Mouse (Mus musculus) neural tube, embryonic 14.5 days (tissue): ENCODE measurements at regions not wholly inside any gene's neighbourhood (a gene's known extent, or its start where the extent isn't known, plus 50 kb on each side); places are given as distances from the start of the nearest gene placed in this dataset.

Experiments
- ATAC-seq: fragments of 200-750 bp; cut with Nextera tagmentation; 2 replicates; pipeline ENCODE4 v1.8.0; 2017; ENCODE audit warnings: low read depth, mild to moderate bottlenecking, moderate TSS enrichment, moderate library complexity
- H3K27ac ChIP-seq: fragments of 300-500 bp; sonication (generic); 2 replicates; pipeline ENCODE4 v1.5.1; 2014; ENCODE audit warnings: low read depth, mild to moderate bottlenecking, control low read depth, low read length, moderate library complexity, mixed read lengths
- H3K27me3 ChIP-seq: fragments of 300-500 bp; sonication (generic); 2 replicates; pipeline ENCODE4 v1.6.1; 2014; ENCODE audit warnings: low read length; ENCODE audit not compliant: control insufficient read depth, insufficient read depth
- H3K36me3 ChIP-seq: fragments of 300-500 bp; sonication (generic); 2 replicates; pipeline ENCODE4 v1.6.1; 2014; ENCODE audit warnings: low read length, mixed read lengths; ENCODE audit not compliant: control insufficient read depth, insufficient read depth
- H3K4me1 ChIP-seq: fragments of 300-500 bp; sonication (generic); 2 replicates; pipeline ENCODE4 v1.6.1; 2014; ENCODE audit warnings: low read length; ENCODE audit not compliant: control insufficient read depth, insufficient read depth
- H3K4me2 ChIP-seq: fragments of 300-500 bp; sonication (generic); 2 replicates; pipeline ENCODE4 v1.6.1; 2014; ENCODE audit warnings: mild to moderate bottlenecking, low read depth, low read length, control low read depth
- H3K4me3 ChIP-seq: fragments of 300-500 bp; sonication (generic); 2 replicates; pipeline ENCODE4 v1.5.1; 2014; ENCODE audit warnings: low read depth, low read length, control low read depth, mixed read lengths
- H3K9ac ChIP-seq: fragments of 300-500 bp; sonication (generic); replicated peaks from 2 replicates; pipeline ENCODE4 v1.6.1; 2014; ENCODE audit warnings: low read depth, mild to moderate bottlenecking, control low read depth, low read length, mixed read lengths
- H3K9me3 ChIP-seq: fragments of 300-500 bp; sonication (generic); 2 replicates; pipeline ENCODE4 v1.6.1; 2016; ENCODE audit warnings: low read length; ENCODE audit not compliant: control insufficient read depth
- WGBS: fragments of 180-500 bp; shearing (Covaris S2); extraction: QIAGEN DNeasy Blood & Tissue Kit; methylation state at CpG from one replicate; pipeline ENCODE4 v1.1.7; 2014; 5-methylcytosine and 5-hydroxymethylcytosine counted together

DNA sequence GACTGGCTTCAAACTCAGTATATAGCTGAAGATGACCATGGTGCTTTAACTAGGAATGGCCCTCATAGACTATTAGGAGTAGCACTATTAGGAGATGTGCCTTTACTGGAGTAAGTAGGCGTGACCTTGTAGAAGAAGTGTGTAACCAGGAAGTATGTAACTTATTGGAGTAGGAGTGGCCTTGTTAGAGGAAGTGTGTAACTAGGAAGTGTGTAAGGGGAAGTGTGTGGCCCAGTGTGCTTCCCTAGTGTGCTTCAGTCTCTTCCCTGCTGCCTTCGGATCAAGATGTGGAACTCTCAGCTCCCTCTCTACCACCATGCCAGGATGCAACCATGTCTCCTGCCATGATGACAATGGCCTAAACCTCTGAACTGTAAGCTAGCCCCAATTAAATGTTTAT, 151.0 kb upstream of the Zfp462 start:
- 92% methylated on average over 2 of the region's 2 CpGs for WGBS

DNA sequence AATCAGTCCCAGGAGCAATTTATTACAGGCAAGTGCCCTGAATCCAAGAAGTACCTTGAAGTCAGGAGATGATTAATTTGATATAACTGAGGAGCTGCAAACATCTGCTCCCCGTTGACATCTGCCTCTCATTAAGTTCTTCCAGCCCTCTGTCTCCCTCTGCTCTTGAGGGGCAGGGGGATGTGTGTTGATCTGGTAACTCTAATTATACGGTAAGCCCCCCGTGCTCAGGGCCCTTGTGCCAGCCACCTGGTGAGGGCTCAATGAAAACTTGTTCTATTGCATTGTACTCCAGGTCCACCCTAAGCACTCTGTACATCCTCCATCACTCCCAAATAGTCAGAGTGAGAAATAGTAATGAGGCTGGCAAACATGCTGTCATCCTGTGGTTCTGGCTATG, 149.6 kb upstream of the Zfp462 start:
- Histone ChIP-seq H3K27ac (no peak overlapping the region), H3K9ac (no peak overlapping the region), H3K9me3 (no peaks in the 10 kb centered on the region), H3K4me2 (no peak overlapping the region), H3K27me3 (no peaks in the 10 kb centered on the region), H3K4me3 (no peak overlapping the region), H3K36me3 (no peaks in the 10 kb centered on the region), H3K4me1 (no peaks in the 10 kb centered on the region)
- 29% methylated on average over 3 of the region's 3 CpGs for WGBS
- ATAC-seq = no peak

More for the DNA sequence above, 151.0 kb upstream of the Zfp462 start:
- no peaks in the 10 kb centered on the region for H3K9me3 ChIP-seq
- H3K27me3 ChIP-seq = no peaks in the 10 kb centered on the region
- H3K36me3 ChIP-seq = no peaks in the 10 kb centered on the region
- no peak overlapping the region for H3K27ac ChIP-seq
- no peak overlapping the region for H3K9ac ChIP-seq
- no peak for ATAC-seq
- no peak overlapping the region for H3K4me2 ChIP-seq
- no peak overlapping the region for H3K4me3 ChIP-seq
- H3K4me1 ChIP-seq = no peaks in the 10 kb centered on the region

DNA sequence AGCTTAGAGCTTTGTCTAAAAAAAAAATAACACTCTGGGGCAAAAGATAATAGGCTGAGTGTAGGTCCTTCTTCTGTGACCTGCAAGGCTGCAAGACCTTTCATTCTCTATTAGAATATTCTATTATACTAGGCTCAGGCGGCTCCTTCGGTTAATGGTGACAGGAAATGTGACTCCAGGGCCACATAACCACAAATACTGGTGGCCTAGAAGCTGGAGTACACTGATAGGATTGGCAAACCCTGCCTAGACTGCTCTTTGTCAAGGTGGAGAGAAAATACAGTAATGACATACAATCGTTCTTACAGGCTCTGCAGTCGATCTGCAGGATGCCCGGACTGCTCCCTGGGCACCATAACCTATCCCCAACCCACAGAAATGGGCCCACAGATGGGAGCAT, 146.3 kb upstream of the Zfp462 start:
- Histone ChIP-seq H3K4me3 (no peak overlapping the region), H3K36me3 (no peaks in the 10 kb centered on the region), H3K27ac (no peak overlapping the region), H3K9ac (no peak overlapping the region), H3K27me3 (no peaks in the 10 kb centered on the region), H3K9me3 (no peaks in the 10 kb centered on the region), H3K4me2 (no peak overlapping the region), H3K4me1 (no peaks in the 10 kb centered on the region)
- ATAC-seq = no peak
- 66% methylated on average over 5 of the region's 5 CpGs for WGBS

DNA sequence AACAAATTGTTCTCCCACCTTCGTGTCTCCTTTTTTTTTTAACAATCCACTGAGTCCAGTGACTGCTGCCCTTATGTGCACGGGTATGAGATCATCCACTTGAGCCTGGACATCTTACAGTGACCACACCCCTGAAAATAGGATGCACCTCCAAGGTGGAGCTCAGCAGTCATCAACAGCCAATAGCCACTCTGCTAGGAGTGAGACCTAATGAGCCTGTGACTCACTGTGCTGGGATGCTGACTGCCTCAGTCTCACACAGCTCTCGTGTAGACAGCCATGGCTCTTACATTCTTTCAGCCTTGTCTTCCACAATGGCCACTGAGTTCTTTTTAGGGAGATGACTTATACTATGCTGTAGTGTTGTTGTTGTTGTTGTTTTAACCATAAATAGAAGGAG, 133.7 kb upstream of the Zfp462 start:
- H3K9ac ChIP-seq = no peak overlapping the region
- no peak overlapping the region for H3K4me3 ChIP-seq
- H3K4me2 ChIP-seq = no peak overlapping the region
- no peaks in the 10 kb centered on the region for H3K27me3 ChIP-seq
- no peak overlapping the region for H3K27ac ChIP-seq
- H3K4me1 ChIP-seq = no peaks in the 10 kb centered on the region
- no peaks in the 10 kb centered on the region for H3K36me3 ChIP-seq
- H3K9me3 ChIP-seq = no peaks in the 10 kb centered on the region
- 81% methylated on average over 3 of the region's 3 CpGs for WGBS
- no peak; the same call in 1 of the 2 replicates for ATAC-seq

- no peak overlapping the region for H3K27ac ChIP-seq
- WGBS = 32% methylated on average over 10 of the region's 10 CpGs
- H3K36me3 ChIP-seq = no peaks in the 10 kb centered on the region
- H3K4me1 ChIP-seq = no peaks in the 10 kb centered on the region
- H3K9ac ChIP-seq = no peak overlapping the region
- H3K27me3 ChIP-seq = no peaks in the 10 kb centered on the region
- H3K4me3 ChIP-seq = no peak overlapping the region
- no peak overlapping the region for H3K4me2 ChIP-seq
- ATAC-seq = no peak
- no peaks in the 10 kb centered on the region for H3K9me3 ChIP-seq
These were observed 131.9 kb upstream of the Zfp462 start for GRCm38 (mm10) chr4:54812740-54813634.

GRCm38 (mm10) chr4:54837326-54837725, 107.5 kb upstream of the Zfp462 start:
- 82% methylated on average over 2 of the region's 2 CpGs for WGBS
- Histone ChIP-seq H3K9ac (no peak overlapping the region), H3K4me1 (peaks cover 3% of the 10 kb centered on the region; the same call in 1 of the 2 replicates), H3K27me3 (no peaks in the 10 kb centered on the region), H3K4me2 (no peak overlapping the region), H3K36me3 (no peaks in the 10 kb centered on the region), H3K27ac (no peak overlapping the region), H3K9me3 (no peaks in the 10 kb centered on the region), H3K4me3 (no peak overlapping the region)
- ATAC-seq = no peak

- H3K4me1 ChIP-seq = peaks cover 3% of the 10 kb centered on the region; the same call in 1 of the 2 replicates
- no peaks in the 10 kb centered on the region for H3K9me3 ChIP-seq
- H3K27ac ChIP-seq = no peak overlapping the region
- no peaks in the 10 kb centered on the region for H3K27me3 ChIP-seq
- no peaks in the 10 kb centered on the region for H3K36me3 ChIP-seq
- no peak for ATAC-seq
- no peak overlapping the region for H3K9ac ChIP-seq
- WGBS = 62% methylated on average over 5 of the region's 5 CpGs
- H3K4me2 ChIP-seq = no peak overlapping the region
- H3K4me3 ChIP-seq = no peak overlapping the region
These were observed 106.7 kb upstream of the Zfp462 start for GRCm38 (mm10) chr4:54838111-54838510.

GRCm38 (mm10) chr4:54838794-54839193, 106.1 kb upstream of the Zfp462 start:
- no peak overlapping the region for H3K4me2 ChIP-seq
- H3K27me3 ChIP-seq = no peaks in the 10 kb centered on the region
- no peaks in the 10 kb centered on the region for H3K9me3 ChIP-seq
- peaks cover 3% of the 10 kb centered on the region; the same call in 1 of the 2 replicates for H3K4me1 ChIP-seq
- H3K27ac ChIP-seq = no peak overlapping the region; the same call in 1 of the 2 replicates
- no peaks in the 10 kb centered on the region for H3K36me3 ChIP-seq
- 15% methylated on average over 3 of the region's 3 CpGs for WGBS
- ATAC-seq = peak; percentile 93
- no peak overlapping the region for H3K9ac ChIP-seq
- no peak overlapping the region for H3K4me3 ChIP-seq

DNA sequence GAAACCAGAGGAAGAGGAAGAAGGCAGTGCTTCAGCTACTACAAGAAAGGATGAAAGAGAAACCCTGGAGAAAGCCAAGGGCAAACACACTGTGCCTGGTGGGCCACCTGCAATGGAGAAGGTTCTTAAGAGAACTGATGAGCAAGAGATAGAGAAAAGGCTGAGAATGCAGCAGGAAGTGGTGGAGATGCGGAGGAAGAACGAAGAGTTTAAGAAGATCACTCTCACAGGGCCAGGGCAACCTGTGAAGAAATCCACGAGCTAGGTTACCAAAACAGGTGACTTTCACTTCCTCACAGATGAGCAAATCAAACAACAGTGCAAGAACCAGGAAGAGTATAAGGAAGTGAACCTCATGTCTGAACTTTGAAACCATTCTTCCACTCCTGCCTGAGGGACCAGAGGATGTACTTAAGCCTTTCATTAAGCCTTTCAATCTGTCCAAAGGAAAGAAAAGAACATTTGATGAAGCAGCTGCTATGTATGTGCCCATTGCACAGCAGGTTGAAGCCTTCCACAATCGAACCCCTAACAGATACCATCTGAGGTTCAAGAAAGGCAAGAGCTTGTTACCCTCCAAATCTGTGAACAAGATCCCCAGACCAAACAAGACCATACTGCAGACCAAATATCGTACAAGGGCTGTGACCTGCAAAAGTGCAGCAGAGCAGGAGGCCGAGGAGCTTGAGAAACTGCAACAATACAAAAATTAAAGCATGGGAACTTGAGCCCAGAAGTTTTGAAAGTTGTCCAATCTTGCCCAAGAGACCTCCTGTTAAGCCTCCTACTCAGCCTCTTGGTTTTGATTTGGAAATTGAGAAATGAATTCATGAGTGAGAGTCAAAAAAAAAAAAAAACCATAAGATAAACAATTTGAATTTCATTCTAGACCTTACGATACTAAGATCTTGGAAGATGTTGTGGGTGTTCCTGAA, 91.6 kb upstream of the Zfp462 start:
- Histone ChIP-seq H3K27ac (no peak overlapping the region), H3K9ac (no peak overlapping the region), H3K36me3 (no peaks in the 10 kb centered on the region), H3K27me3 (no peaks in the 10 kb centered on the region), H3K4me3 (no peak overlapping the region), H3K4me1 (no peaks in the 10 kb centered on the region), H3K9me3 (no peaks in the 10 kb centered on the region), H3K4me2 (no peak overlapping the region)
- no peak for ATAC-seq
- 93% methylated on average over 7 of the region's 7 CpGs for WGBS
